Mouse (Mus musculus) right cerebral cortex, postnatal 4 days (tissue): ENCODE results near the gene Epn3.
A peak's percentile ranks its signal among the peaks of the same experiment; 100 is the strongest.

ENCODE experiments used
- DNase-seq: peaks from one replicate; pipeline ENCODE4 v3.0.0-alpha.2; 2022

The Epn3 gene

DNA sequence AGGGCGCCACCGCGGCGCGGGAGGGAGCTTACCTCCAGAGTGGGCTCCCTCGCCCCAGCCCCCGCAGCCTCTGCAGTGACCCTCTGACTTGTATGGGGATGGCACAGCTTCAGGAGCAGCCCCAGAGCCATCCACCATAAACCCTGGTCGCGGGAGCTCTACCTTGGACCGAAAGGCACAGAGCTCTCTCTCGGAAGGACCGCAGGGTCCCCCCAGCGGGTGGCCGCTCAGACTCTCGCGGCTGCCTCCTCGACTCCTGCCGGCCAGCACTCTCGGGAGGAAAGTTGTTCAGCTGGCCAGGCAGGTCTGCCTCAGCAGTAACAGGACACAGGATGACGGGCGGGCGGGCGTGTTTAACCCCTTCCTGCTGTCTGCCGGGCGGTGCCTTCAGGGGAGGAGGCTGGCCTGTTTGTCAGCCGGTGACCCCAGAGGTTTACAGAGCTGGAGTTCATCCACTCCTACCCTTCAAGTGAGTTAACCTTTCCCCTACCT lies at the start of gene Epn3:
Gene Epn3, minus strand, starts transcription at position 314 of the 492 bp plus-strand sequence.
- DNase-seq, result no peak

DNA sequence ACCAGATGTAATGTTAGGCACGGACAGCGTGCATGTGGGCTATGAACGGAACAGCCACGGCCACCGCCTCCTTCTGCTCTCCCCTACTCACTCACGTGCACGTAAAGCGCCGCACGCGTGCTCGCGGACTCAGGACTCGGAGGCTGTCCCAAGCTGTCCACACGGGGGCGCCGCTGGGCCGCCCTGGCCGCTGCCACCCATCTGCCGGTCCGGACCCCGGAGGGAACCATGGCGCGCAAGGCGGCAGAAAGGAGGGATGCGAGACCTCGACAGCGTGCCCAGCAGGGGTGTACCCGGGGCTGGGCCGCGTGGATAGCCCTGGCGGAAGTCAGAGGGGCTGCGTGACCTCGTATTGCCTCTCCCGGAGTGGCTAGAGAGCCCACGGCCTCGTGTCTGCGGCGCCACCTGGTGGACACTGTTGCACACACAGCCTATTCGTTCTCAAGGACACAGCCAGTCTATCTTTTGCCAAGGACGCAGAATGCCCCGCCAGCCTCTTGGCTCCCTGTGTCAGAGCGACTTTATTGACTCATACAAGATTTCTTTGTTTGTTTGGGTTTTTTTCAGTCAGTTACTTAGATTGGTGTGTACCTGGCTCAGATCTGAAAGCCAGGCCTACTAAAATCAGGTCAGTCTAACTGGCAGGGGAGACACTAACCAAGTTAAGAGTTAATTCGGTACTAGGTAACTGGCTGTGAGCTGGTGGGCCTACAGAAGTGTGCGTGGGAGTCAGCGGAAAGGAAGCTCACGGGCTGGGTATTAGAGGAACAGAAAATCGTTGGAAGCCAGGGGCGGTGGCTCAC lies 49.3 kb upstream of the Epn3 start, which contains the start of gene Rsad1:
Gene Rsad1, minus strand, starts transcription at position 368 of the 803 bp plus-strand sequence.
- peak; percentile 98 for DNase-seq

DNA sequence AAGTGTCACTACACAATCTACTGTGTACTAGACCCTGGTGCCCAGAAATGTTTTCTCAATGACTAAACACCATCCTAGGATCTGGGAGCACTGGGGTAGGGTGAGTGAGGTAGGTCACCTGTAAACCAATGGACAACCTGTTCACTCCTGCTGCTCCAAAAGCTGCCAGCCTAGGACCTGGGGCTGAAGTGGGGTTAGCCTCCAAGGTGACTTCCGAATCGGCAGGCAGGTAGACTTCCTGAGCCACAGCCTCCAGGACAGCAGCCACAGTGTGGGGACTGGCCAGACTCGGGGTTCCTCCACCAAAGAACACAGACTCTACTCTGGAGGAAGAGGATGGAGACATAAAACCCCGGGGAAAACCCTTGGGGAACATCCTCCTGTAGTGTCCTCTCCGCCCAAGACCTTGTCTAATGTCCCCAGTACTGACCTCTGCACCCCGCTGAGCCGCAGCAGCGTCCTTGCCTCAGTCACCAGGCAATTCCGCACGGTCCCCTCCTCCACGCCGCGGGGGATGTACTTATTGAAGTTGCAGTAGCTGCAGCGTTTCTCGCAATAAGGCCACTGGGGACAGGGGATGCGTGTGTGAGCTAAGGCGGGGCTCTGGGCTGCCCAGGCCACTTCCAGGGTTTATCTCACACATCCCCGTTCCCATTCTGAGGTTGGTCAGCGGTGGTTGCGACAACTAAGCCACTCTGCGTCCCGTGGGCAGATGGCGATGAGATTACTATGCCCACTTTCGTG lies 48.4 kb upstream of the Epn3 start:
- peak; percentile 66 for DNase-seq

DNA sequence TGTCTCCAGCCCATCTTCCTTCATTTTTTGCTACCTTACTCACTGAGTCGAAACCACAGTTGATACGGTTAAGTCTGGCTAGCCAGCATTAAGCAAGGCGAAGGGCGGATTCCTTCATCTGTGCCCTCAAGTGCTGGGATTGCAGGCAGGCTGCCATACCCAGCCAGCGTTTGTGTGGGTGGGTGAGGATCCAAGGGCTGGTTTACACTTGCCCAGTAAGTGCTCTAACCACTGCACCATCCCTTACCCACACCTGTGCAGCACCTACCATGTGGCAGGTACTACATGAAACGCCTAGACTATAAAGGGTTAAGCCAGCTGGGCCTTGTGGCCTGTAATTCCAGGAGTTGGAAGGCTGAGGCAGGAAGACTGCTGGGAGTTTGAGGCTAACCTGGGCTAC lies 47.5 kb upstream of the Epn3 start:
- no peak for DNase-seq

DNA sequence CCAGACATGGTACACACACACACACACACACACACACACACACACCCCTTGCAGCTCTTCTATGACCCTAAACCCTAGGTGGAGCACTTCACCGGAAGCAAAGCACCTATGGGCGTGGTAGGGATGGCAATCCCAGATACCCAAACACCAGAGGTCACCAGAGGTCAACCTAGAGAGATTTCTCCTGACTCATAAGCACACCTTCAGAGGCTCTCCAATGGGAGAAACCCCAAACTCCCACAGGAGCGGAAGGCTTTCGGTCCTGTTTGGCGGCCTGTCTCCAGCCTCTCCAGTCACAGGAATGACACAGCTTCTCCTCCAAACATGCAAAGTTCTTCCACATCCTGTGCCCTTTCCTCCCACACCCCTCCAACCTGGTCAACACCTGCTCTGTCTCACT lies 46.6 kb upstream of the Epn3 start:
- DNase-seq, result no peak

DNA sequence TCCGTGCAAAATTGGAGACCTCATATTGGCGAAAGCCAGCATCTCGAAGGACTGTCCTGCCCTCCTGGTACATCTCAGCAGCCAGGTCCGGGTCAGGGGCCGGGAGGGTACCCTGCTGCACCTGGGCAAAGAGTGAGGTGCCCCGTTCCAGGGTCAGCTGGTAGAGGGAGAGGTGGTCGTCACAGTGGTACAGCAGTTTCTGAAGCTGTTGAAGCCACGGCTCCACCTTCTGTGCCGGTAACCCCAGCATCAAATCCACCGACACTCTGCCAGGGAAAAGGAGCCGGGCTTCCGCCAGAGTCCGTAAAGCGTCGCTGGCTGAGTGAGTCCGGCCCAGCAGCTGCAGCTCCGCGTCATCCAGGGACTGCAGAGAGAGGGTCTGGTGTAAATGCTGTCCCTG lies 44.6 kb upstream of the Epn3 start:
- no peak for DNase-seq

DNA sequence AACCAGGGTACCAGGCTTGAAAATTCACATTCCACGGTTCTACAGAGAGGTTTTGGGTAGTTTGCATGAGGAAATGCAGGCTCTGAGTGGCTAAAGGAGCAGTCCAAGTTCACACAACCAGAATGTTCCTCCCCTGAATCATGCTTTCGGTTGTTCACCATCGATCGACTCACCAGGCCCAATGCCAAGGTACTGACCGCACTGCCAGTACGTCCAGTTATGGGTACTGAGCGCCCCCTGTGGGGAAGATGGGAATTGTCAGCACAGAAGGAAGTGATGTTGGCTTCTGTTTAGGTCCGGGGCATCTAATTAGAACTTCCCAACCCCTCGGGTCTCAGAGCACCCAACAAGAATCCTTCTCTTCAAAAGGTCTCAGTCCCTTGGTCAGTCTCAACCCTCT lies 44.2 kb upstream of the Epn3 start:
- peak; percentile 94 for DNase-seq

DNA sequence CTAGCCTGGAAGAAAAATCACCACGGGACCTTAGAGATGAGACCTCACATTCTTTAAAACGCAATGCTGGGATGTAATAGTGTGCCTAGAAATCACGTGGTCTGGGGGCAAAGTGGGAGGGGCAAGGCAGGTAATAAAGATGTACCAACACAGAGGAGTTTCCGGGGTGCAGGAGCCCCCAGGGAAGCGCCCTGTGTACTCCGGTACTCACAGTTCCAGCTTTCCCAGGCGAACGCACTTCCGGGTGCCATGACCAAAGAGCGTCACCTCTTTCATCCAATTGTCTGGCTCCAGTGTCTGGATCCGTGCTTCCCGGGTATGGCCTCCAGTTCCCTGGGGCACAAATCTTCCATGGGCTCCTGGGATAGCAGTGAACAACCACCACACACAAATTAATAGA lies 43.6 kb upstream of the Epn3 start:
- DNase-seq, result no peak

DNA sequence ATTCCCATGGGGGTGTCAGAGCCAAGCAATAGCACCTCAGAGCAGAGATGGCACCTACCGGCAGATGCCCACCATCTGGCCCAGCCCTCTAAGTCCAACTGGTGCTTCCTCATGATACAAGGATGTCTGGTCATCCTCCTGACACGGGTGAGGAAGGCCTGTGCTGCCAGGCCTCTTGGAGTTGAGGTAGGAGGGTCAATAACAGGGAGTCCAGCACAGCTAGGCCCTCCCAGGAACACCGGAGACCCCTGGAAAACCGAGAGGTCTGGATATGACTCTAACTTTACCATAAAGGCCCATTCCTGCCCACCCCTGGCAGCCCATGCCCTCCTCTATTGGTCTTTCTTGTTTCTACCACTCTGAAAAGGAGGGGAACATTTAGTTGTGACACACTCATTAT lies 42.6 kb upstream of the Epn3 start:
- DNase-seq, result no peak

DNA sequence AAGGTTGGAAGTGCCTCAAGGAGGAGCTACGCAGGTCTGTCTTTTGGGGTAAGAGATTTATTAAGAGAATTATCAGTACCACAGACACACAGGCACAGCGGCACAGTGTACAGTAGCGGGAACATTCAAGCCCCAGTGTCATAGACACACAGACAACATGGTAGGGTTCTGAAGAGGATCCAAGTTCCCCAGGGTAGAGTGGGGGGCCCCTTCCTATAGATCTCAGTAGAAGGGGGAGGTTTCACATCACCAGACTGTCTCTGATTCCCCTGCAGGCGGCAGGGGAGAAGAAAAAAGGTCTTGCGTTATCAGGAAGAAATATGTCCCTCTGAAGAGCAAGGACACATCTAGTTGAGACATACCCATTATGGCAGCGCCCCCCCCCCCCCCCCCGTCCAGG lies 40.0 kb upstream of the Epn3 start:
- DNase-seq, result no peak

DNA sequence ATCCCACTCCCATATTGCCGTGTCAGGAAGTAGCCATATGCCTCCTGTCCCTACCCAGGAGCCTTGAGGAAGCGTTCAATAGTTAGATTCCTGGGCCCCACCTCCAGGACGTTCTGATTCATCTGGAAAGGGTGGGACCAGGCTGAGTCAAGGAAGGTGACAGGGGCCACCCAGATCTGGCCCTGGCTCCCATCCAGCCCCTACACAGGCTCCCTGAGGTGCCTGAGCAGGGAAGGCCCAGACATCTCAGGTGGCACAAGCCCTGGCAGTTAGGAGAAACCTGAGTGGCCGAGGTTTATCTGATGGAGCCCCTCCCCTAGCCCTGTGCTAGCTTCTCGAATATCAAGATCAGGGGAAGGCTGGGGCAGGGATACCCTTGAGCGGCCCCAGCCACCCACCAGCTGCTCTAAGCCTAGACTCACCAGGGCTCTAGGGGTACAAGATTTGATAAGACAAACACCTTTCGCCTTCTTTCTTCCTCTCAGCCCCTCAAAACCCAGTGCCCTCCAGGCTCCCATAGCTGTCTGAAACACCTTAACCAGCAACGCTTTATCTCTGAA lies 39.0 kb upstream of the Epn3 start:
- DNase-seq, result no peak

DNA sequence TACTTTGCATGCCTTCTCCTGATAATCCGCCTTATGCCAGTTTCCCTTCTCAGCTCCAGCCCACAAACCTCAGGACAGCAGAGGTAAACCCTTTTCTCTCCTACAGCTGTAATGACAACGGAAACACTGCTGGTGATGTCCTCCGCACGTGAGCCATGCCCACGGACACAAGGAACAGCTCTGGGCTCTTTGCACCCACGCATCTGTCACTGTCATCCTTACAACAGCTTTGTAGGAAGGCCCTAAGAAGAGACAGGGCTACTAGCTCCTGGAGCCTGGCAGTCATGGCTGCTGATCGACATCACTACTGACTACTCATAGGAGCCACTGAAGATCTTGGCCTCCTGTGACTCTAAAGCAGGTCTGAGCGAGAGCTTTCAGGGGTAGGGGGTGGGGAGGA lies 33.4 kb upstream of the Epn3 start:
- no peak for DNase-seq

DNA sequence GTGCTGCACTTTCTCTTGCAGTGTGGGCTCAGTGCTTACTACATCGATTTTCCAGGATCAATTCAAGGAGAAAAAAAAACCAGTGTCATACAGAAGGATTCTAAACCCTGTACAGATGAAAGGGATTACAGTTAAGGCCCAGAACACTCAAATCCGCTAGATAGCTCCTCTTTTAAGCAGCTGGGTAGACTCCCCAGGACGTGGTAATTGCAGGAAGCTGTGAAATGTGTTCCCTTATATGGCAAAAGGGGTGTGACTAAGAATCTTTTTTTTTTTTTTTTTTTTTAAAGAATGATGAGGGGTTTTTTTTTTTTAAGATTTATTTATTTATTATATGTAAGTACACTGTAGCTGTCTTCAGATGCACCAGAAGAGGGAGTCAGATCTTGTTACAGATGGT lies 29.1 kb upstream of the Epn3 start:
- no peak for DNase-seq

DNA sequence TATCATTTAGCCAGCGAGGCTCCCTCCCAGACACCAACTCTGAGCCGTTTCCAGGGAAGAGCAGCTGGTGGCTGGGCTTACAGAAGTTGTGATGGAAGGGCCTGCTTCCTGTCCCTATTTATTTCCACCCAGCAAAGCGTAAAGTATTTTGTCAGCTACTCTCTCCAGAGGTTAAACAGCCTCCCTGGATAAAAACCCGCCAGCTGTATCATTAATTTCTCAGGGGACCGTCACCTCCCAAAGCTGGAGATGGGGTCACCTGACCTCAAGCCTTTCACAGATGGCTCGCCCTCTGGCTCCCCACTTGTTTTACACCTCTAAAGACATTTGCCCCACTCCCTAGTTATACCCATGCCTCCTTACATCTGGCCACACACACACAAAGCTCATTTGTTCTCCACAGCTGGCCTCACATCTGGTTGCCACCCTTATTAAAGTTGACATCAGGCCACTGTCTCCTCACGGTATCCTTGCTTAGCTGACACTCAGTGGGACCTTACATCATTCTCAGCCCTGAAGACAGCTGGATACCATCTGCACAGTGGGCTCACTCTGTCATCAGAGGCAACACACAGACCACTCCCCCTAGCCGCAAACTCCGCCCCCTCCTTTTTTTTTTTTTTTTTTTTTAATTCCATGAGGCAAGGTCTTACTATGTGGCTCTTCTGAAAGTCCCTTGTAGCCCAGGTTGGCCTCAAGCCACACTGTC lies 26.6 kb upstream of the Epn3 start:
- DNase-seq, result no peak

DNA sequence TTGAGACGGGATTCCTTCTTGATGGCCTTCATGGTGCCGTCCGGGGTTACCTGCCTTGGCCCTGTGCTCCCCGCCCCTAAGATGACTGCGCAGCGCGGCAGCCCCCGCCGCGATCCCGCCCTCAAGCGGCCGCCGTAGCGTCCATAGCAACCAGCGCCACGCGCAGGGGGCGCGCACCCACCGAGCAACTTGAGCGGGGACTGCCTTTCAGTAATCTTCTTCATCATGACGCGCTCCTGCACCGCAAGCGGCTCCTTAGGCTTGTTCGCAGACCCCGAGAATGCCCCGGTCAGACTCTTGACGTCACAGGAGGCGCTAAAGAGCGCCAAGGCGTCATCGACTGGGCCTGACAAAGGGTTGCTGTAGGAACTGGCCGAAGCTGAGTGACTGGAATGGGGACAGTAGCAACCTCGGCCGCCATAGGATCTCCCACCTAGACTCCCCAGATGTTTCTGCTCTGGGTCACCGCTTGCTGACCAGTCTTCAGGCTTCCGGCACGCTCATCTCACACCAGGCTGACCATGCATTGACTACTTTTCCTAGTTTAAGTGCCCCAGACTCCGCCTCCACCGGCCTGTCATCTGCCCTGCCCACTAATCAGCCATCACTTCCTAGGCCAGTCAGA lies 21.6 kb upstream of the Epn3 start, which contains the start of gene Mycbpap:
Gene Mycbpap, minus strand, starts transcription at position 524 of the 625 bp plus-strand sequence.
- DNase-seq, result peak; percentile 62

DNA sequence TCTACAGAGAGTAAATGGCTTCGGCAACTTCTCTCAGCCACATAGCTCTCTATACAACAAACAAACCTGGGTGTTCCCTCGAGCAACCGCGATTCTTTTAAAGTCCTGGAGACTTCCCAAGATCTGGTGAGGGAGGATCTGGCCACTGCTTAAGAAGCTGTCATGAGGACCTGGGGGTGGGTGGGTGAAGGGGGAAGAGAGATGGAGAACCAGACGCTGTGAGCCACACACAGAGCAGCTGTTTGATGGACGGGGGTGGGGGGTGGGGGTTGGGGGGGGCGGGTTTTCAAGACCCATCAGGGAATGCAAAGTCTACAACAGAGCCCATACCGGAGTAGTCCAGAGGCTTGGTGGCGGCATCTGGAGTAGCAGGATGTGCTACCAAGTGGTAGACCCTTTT lies 13.7 kb upstream of the Epn3 start:
- DNase-seq, result no peak

DNA sequence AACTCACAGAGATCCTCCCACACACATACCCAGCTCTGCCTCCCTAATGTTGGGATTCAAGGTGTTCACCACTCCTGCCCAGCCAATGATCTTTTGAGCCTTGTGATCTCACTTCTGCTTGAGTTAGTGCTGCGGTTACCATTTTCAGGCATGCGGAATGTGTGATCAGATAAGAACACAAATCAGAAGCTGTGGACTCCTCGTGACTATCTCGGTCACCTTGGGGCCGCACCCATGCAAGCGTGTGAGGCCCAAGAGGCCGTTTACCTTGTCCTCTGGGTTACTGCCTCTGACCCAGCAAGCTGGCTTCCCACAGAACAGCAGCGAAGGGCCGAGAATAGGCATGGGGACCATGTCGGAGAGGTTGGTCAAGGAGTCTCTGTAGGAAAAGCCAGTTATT lies 9.2 kb upstream of the Epn3 start:
- DNase-seq, result no peak

DNA sequence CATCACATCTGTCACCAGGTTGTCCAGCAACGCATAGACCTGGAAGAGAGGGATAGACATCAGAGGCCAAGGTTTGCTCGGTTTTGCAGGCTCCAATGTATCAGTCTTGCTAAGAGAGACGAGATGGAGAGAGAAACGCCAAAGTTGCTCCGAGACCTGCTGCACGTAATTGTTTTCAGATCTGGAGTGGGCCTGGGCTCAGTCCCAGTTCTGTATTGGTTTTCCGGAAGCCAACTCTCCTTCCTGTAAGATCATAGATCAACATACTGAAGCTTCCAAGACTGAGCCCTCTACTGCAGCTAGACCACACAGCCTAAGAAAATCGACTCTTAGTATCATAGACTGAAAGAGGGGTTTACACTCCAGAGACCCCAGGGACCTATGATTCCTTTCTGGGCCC lies 1.7 kb upstream of the Epn3 start:
- no peak for DNase-seq

DNA sequence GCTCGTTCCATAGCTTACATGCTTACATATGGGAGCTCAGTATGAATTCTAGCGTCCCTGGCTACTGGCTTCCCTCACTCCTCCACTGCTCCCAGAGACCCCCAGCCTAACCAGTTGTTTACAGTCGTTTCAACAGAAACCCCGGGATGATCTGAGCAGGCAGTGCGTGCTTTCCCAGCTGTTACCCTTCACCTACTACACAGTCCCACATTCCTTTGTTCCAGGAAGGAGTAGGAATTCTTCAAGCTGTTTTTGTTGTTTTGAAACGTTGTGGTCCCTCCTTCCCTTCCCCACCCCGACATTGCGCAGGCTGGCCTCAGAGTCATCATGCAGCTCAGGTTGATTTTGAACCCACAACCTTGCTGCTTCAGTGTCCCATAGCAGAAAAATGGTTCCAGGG lies 588 bp upstream of the Epn3 start:
- DNase-seq, result no peak

DNA sequence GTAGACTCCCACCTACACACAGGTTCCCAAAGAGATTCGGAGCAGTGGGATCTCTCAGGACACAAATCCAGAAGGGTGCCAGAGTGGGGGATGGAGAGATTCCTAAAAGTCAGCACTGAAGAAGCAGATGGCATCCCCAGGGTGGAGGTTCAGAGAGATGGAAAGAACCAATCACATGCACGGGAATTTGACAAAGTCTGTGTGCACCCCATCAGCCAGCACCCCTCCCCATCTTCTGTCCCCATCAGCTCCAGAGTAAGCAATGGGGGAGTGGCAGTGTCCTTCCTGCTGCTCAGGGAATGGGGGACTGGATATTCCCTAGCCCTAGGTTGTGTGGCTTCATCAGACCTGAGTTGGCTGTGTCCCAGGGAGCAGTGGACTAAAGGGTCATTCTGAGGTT lies 739 bp downstream of the Epn3 start:
- DNase-seq, result no peak

DNA sequence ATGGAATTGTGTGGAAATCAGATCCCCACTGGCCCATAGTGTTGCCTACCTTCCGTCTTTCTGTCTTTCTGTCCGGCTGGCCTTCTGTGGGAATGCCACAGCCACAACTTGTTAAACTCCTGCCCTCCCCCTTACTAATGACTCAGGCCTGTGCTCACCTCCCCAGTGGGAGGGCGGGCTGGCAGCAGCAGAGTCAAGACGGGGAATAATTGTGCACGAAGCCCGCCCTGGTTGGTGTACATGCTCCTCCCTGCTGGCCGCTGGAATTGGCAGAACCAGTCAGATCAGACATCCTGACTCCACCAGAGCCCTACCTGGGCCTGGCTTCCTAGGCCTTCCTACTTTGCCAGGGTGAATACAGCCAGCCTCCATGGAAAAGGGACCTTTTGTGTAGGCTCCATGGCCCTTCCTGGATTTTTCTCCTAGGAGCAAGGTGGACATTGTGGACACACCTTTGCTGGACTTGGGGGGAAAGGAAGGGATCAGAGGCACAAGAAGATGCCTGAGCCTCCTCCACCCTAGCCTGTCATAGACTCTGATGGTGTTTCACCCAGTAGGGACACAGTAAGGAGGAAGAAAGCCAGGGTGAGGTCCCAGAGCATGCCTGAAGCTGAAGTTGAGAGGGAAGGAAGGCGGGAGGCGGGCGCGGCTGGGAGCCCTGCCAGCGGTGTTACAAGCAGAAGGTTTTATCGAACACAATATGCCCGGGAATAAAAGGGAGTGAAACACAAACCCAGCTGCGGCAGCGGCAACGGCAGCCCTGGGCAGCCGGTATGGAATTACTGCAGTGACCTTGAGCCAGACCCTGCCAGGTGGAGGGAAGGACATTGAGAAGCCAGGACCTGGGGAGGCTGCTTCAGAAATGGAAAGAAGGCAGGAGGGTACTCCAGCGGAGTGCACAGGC lies 1.4 kb downstream of the Epn3 start:
- DNase-seq, result peak; percentile 53

DNA sequence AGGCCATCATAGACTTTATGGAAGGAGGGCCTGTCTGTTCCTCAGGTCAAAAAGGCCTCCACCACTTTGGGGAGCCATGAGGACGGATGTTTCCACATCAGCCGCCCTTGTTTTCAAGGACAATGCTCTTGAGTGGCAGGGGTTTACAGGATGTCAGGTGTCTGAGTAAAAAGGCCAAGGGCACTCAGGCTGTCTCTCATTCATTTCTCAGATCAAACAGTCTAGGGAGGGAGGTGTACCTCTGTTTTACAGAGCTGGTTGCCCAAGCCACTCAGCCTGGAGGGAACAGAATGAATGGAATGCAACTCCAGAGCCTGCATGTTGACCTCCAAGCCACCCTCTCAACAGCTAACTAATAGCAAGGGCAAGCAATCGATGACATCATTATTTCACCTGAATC lies 4.4 kb downstream of the Epn3 start:
- no peak for DNase-seq
